Mouse (Mus musculus) cerebellum, adult 8-10 months (tissue): ENCODE measurements around the gene Shisa3.

Source experiments
- DNase-seq: peaks from one replicate; pipeline ENCODE4 v3.0.0; 2022

The Shisa3 gene

DNA sequence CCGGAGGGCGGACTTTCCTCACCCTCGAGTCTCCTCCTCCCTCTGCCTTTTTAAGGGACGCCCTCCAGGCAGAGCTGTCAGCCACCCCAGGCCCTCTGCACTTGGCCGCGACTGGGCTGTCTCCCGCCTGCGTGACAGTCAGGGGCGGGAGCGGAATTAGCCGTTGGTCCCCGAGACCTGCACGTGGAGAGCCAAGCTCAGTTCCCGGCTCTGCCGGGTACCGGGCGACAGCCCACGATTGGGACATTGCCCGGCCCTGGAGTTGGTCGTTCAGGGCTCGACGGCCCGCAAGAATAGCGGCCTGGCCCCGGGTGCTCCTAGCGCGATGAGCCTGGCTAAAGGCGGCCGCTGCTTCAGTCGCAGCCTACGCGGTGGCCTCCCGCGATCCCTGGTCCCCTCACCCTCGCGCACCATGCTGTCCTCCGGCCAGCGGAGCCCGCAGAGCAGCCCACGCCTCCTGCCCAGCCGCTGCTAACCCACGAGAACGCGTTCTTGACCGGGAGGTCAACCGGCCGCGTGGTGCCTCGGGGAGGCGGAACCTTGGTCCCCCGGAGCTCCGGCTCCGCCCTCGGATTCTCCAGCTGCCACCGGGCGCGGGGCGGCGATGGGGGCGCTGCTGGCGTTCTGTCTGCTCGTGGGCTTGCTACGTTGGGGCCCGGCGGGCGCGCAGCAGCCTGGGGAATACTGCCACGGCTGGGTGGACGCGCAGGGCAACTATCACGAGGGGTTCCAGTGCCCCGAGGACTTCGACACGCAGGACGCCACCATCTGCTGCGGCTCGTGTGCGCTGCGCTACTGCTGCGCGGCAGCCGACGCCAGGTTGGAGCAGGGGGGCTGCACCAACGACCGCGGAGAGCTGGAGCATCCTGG, at the start of gene Shisa3:
TSS of gene Shisa3 (plus strand) at position 79 of the 870 bp plus-strand sequence.
- DNase-seq: peak; percentile 15

GRCm38 (mm10) chr5:67558644-67559043, 49.0 kb upstream of the Shisa3 start:
- no peak for DNase-seq

- no peak for DNase-seq
Measured at GRCm38 (mm10) chr5:67559063-67559462, 48.6 kb upstream of the Shisa3 start.

GRCm38 (mm10) chr5:67572552-67573155, 35.0 kb upstream of the Shisa3 start:
- DNase-seq: no peak

- DNase-seq: no peak
Measured at GRCm38 (mm10) chr5:67574039-67574438, 33.6 kb upstream of the Shisa3 start.

- DNase-seq: no peak
Measured at GRCm38 (mm10) chr5:67575705-67576104, 32.0 kb upstream of the Shisa3 start.

DNA sequence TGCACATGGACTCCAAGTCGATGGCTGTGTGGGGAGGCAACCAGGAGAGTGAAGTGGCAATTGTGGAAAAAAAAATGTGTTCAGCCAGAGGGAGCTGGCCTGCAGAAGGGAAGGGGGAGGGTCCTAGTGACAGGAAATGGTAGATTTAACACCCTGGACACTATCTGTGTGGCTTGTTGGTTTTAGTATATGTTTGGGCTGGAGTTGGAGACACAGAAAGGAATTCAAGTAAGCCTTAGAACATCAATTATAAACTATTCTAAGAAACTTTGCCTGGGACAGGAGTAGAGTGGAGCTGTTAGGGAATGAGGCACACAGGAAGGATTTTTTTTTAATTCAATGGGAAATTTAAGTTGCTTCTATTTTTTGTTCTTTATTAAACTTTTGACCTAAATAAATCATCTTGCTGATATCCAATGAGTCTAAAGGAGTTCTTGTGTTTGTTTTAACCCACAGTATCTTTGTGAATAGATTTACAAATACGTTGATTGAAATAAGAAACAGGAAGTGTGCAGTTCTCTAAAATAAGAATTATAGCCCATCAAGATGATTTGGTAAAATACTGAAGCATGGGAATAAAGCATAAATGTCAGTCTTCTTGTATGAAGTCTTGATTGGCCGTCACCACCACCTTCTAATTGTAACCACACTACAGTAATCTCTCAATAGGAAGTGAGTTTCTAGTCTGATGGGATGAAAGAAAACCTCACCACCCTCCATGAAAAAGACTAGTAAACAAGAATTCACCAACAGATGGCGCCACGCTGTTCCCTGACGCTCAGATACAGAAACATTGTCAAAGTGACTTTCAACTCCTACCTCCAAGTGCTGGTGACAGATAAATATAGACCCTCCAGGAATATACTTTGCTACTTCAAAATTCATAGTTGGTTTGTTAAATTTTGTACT, 27.7 kb upstream of the Shisa3 start:
- DNase-seq: no peak

DNA sequence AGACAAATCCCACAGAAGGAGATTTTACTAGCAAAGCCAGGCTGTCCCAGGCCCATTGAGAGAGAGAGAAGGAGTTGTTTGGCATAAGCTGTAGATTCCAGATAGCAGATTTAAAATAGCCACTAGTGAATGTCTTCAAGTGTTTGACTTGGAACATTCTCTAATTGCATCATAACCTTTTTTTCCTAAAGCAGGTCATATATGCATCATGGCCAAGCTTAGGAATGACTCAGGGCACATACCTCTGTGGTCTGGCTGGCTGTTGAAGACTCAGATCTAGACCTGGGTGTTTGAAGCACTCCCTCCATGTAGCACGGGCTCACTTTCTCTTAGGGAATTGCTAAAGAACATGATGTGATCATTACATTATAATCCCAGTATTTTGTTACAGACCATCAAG, 12.6 kb upstream of the Shisa3 start:
- DNase-seq: no peak

DNA sequence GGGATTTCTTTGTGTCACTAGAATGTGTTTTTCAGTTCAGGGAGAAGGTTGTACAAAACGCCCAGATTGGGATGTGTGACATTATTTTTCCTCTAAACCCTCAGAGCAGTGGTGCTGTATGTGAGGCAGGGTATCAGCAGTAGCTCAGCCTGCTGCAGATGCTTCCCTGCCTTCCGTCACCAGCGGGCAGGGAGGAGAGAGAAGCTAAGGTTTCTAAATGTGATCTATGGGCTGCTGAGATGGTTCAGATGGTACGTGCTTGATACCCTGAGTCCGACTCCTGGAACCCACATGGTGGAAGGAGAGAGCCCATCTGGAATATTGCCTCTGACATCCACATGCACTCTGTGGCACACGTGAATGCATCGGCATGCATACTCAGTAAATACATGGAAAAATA, 12.1 kb upstream of the Shisa3 start:
- DNase-seq: no peak

- no peak for DNase-seq
Measured at GRCm38 (mm10) chr5:67599935-67600334, 7.7 kb upstream of the Shisa3 start.

DNA sequence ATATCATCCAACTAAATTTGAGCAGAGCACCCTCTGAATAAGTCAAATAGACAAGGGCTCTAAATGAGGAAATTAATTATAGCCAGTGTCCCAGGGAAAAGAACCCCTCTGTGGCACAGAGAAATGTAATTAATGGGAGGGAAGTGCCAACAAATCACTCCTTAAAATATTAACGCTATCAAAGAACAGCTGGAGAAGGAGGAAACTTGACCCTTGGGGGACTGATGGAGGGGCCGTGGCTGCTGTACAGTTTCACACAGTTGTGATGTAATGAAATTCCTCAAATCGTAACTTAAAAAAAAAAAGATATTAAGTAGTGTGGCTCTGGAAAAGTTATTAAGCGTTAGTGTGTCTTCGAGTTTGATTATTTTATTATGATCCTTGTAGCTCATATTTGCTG, 1.7 kb upstream of the Shisa3 start:
- no peak for DNase-seq

DNA sequence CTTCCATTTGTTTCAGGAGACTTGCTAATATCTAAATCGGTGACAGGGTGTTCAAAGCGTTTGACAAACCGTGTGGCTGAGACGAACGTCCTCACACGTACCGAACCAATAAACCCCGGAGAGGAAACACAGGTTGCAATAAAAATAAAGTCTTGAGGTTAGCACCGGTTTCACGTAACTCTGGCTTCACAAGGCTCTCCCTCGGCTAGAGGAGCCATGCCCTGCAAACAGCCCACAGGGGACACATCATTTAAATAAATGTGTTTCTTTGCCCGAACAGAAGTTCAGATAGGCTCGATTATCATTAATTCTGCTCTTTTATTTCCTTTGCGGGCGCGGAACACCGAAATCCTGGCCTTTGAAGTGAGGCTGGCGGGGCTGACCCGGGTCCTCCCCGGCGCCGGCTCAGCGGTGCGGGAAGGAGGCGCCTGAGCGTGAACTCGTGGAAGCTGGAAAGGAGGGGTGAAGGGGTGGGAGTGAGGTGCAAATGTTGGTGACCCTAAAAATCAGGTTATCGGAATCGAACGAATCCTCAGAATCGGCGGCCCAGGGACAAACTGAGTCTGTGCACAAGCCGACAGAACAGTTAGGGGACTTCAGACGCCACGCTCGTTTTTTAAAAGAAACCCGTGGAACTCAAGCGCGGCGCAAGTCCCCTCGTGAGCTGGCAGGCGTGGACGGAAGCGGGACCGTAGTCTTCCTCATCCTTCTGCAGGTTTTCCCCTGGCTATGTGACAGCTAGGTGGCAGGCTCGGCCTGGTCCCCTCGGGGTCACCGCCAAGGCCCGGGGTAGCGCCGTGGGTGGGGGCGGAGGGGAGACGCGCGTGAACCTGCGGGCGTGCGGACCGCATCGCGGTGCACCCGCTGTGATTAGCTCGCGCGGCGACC, 522 bp upstream of the Shisa3 start:
- DNase-seq: peak; percentile 26

DNA sequence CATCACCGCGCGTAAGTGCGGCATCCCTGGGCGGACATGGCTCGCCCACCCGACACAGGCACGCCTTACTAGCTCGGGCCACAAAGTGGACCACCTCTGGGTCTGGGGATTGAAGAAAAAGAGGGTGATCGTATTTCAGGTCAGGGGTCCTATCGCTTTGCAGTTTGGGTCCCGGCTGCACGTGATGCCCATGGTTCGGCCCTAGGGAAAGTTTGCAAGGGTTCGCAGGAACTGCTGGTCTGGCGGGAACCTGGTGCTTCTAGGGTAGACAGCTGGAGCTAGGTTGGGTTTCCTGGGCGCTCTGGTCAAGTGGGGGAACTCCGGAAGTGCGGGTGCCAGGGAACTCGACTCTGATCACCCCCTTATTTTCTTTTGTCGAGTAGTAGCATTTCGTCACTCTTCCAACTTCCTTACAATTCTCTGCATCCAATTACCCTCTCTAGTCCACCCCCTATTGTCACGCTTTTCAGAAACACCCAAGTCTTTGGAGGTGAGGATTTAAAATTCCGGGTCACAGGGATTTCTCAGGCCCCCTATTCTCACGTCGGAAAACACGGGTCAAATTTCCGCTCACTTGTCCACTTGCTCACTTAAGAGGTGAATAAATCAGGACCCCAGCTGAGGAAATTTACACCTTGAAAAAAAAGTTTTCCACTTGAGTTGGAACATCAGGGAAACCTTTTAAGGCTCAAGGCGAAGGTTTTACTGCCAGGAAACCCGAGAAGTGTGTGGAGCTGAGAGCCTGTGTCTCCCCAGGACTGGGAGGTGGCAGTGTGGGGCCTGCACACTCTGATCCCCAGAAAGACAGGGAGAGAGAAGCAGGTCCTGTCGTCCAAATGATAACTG, 1.2 kb downstream of the Shisa3 start:
- no peak for DNase-seq

- no peak for DNase-seq
Measured at GRCm38 (mm10) chr5:67609520-67609837, 1.8 kb downstream of the Shisa3 start.

GRCm38 (mm10) chr5:67621230-67621629, 13.5 kb downstream of the Shisa3 start:
- DNase-seq: no peak

DNA sequence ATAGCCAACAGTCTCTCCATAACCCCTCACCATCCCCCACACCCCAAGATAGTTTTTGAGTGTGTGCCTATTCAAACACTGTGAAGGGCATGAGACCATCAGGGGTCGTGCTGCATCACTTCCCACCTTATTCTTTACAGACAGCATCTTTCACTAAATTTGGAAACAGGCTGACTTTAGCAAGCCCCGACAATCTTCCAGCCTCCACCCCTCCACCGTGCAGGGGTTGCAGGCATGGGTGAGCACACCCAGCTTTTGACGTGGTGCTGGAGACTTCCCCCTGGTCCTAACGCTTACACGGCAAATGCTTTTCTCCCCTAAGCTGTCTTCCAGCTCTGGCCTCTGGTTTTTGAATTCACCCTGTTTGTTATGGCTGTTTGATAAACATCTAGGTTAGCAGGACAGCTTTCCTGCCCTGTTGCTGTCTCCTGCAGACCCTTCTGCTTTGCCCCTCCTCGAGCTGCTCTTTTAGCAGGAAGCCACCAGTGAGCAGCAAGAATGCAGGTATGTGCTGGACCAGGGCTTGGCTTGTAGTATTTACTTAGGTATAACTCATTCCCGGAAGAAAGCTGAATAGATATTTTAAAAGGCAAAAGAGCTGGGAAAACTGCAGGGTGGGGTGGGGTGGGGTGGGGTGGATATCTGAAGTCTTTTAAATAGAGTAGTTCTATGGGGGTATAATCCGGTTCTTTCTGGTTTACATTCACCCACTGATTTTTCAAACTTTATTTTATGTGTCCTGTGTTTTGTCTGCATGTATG, 20.7 kb downstream of the Shisa3 start:
- no peak for DNase-seq

DNA sequence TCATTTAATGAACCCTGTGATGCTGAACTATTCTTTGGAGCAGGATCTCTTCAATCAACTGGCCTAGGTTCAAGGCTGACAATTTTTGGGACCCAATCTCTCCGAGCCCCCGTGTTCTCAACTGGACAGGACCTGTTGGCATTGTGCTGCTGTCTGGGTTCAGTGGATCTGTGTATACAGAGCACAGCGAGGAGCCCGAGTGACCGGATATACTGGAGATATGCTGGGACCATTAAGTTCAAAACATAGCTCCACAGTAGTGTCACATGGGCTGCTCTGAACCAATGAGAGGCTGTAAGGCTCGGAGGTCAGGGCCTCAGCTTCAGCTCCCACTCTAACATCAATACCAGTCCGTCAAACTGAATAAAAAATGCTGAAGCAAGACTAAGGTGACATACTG, 21.8 kb downstream of the Shisa3 start:
- DNase-seq: no peak

- no peak for DNase-seq
Measured at GRCm38 (mm10) chr5:67629861-67630260, 22.2 kb downstream of the Shisa3 start.

- no peak for DNase-seq
Measured at GRCm38 (mm10) chr5:67631261-67631660, 23.6 kb downstream of the Shisa3 start.

DNA sequence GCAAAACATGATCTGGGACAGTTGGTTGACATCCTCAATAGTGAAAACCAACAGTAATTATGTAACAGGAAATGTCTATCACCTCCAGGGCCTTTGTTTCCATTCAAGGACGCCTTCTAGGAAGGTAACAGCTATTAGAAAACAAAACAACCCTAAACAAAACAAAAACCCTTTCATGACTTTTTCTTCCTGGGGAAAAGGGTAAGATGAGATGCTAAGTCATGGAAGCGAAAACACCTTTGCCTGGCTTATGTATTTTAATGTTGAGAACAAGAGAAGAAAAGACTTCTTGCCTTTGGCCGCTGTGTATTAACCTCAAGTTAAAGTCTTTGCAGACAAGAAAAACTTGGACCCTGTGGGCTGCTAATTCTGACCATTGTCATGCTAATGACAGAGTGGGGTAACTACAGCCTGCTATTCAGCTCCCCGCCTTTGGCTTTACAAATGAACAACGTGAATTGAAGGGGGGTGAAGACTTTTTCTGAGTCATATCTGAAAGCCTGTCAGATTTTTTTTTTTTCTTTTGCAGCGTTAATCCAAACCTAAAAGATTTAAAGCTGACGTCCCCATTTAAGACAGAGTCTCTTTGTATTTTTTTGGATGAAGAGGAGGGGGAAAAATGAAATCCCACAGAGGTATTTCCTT, 25.6 kb downstream of the Shisa3 start:
- DNase-seq: no peak
